9 mouse cellular contexts compared by ENCODE assay signal in the genomic region with DNA sequence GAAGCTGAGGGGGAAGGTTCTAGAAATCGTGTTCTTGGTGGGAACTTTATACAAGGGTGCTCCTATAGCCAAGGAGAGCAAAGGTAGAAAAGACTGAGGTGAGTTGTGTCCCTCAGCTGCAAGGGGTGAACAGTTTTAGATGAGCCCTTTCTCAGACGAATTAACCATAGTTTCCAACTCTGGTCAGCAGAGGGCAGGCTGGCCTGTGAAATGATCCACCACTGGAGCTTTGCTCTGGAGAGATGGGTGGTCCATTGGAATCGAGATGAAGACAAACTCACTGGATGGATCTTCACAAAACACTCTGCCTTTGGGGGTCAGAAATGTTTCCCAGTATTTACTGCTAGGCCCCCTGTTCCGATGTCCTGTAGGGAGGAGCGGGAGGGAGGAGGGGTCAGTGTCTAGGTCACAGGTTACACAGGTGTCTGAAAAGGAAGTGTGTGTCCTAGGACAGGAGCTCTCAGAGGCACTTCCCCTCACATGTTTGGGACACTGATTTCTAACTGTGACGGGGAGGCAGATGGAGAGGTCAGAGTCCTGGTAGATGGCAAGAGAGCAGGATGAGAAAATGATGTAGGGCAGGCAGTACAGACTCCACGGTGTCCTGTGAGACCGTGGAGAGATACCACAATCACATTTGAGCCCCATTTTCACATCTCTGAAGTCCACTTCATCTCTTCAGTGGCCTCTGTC. TPM values are rescaled to one million over a fixed set of nuclear protein-coding genes. Genes with fewer than 3 reads are reported as not detected.
DNase-seq lines count a peak whose midpoint lies in the region; ATAC-seq and TF ChIP-seq lines count a peak whose summit lies in the region.
"Had no signal": no experiment of that assay in that cellular context is flagged by ENCODE, and none has a peak within 500 bp of the region (broad histone marks: within the 10 kb centered on the region; RNA-seq: fewer than 3 reads in every experiment).

No protein-coding gene starts in this region.

- intact Hi-C loops in left cerebral cortex, postnatal 10 days (cut with DNase I) = loop anchor here (2.0 to 10.0 kb wide), 3 partner anchors 61 to 1301 kb away; no protein-coding TSS in a partner anchor

- ATAC-seq in cerebellum, adult (ENCODE audit: insufficient number of reproducible peaks, low FRiP score, low TSS enrichment) = peak; percentile 58; the same call in 1 of the 2 replicates
- ATAC-seq in forebrain, postnatal 0 days = peak; percentile 65

- no peak overlapping the region for H3K9ac ChIP-seq in forebrain, postnatal 0 days
- H3K9ac ChIP-seq: embryonic facial prominence, embryonic 13.5 days had no signal

- peak; percentile 42; the same call in 1 of the 2 replicates for TF ChIP-seq CTCF in testis, adult 2 months (IDR thresholded peaks at IDR 0.05; ENCODE audit: control insufficient read depth, insufficient read depth, insufficient replicate concordance, low read depth, low read length)
- TF ChIP-seq CTCF in forebrain, postnatal 0 days (IDR thresholded peaks at IDR 0.05; ENCODE audit: low read depth) = peak; percentile 80

- no peak overlapping the region for H3K4me2 ChIP-seq in forebrain, postnatal 0 days (ENCODE audit: low read depth)
- H3K4me2 ChIP-seq: embryonic facial prominence, embryonic 13.5 days had no signal

- no peak overlapping the region for H3K4me3 ChIP-seq in testis, adult 2 months (ENCODE audit: control insufficient read depth, low read depth, low read length)
- no peak overlapping the region for H3K4me3 ChIP-seq in forebrain, postnatal 0 days (ENCODE audit: low read depth, low read length)
- H3K4me3 ChIP-seq: embryonic facial prominence, embryonic 13.5 days had no signal

- no peaks in the 10 kb centered on the region for H3K27me3 ChIP-seq in testis, adult 2 months (ENCODE audit: control insufficient read depth, insufficient read depth, low read length)
- H3K27me3 ChIP-seq in forebrain, postnatal 0 days (ENCODE audit: insufficient read depth, low read length) = no peaks in the 10 kb centered on the region
- H3K27me3 ChIP-seq: embryonic facial prominence, embryonic 13.5 days had no signal

- H3K4me1 ChIP-seq in testis, adult 2 months (ENCODE audit: control insufficient read depth, insufficient read depth, low read length) = no peaks in the 10 kb centered on the region
- no peaks in the 10 kb centered on the region for H3K4me1 ChIP-seq in forebrain, postnatal 0 days (ENCODE audit: insufficient read depth)
- H3K4me1 ChIP-seq: embryonic facial prominence, embryonic 13.5 days had no signal

- DNase-seq in testis, postnatal 14 days (ENCODE audit: low spot score) = no peak
- DNase-seq in forebrain, postnatal 0 days = peak; percentile 76
- DNase-seq in induced T-regulatory cell, adult 2 months (ENCODE audit: low read depth) = peak; percentile 63
- peak; percentile 37 to 60 for DNase-seq in left cerebral cortex, postnatal 10 days (ENCODE audit: extremely low spot score in 1 of 2, low spot score in 2 of 2)
- DNase-seq in natural killer cell, adult 2 months (ENCODE audit: low spot score in 2 of 2) = peak; percentile 23 to 33
- peak; percentile 41 for DNase-seq in urinary bladder, postnatal 36 days (ENCODE audit: low spot score in 2 of 2)

- no peaks in the 10 kb centered on the region for H3K36me3 ChIP-seq in testis, adult 2 months (ENCODE audit: control insufficient read depth, insufficient read depth, low read length)
- H3K36me3 ChIP-seq in forebrain, postnatal 0 days (ENCODE audit: insufficient read depth) = no peaks in the 10 kb centered on the region
- H3K36me3 ChIP-seq: embryonic facial prominence, embryonic 13.5 days had no signal

- no peak overlapping the region for H3K27ac ChIP-seq in testis, adult 2 months (ENCODE audit: control insufficient read depth, insufficient read depth, low read depth, low read length)
- H3K27ac ChIP-seq in forebrain, postnatal 0 days (ENCODE audit: low read depth, low read length) = no peak overlapping the region
- H3K27ac ChIP-seq: embryonic facial prominence, embryonic 13.5 days had no signal

- WGBS in forebrain, postnatal 0 days = 45% methylated on average over 8 of the region's 8 CpGs

- H3K9me3 ChIP-seq in forebrain, postnatal 0 days (ENCODE audit: low read length) = no peaks in the 10 kb centered on the region
- H3K9me3 ChIP-seq: embryonic facial prominence, embryonic 13.5 days had no signal

- no peak for TF ChIP-seq POLR2A in testis, adult 2 months (IDR thresholded peaks at IDR 0.05; ENCODE audit: control insufficient read depth, low read depth, low read length)

RNA-seq across cellular contexts. Expression of gene Dnaja2, which starts 48.2 kb away (rescaled TPM):
- 21.6 and 29.2 TPM in 2 replicates for polyA plus RNA-seq in testis, adult 2 months (2012; rRNA removed)
- total RNA-seq in forebrain, postnatal 0 days (2014; rRNA removed) = 87.3 and 89.7 TPM in 2 replicates
- 164 and 166 TPM in 2 replicates for polyA plus RNA-seq in forebrain, postnatal 0 days (2015; fragmentation: Nextera tagmentation; extraction: Ambion mirVana)
- total RNA-seq in left cerebral cortex, postnatal 10 days (2021) = 100 to 1,000 TPM; 168 to 184 TPM
